Mouse (Mus musculus): Measurements from ENCODE around the gene Cotl1. TPM values are rescaled to one million over a fixed set of nuclear protein-coding genes. Genes with fewer than 3 reads are reported as not detected.

Gene Cotl1
- total RNA-seq, 2 experiments from 2014 or later, result 17.5 to 19.0 TPM

DNA sequence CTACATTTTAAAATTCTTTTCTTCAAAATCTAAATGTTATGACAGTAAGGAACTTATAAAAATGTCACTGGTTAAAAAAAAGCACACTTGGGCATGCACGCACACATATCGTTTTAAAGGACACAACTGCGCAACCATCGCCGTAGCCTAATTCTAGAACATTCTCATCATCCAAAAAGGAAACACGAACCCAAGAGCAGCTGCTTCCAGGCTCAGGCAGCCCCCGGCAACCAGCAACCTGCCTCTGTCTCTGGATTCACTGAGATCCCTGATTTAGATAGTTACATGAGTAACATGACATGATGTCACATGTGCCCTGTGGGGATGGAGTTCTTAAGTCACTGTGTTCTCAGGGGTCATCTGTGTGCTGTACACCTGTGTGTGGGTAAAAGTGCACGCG is 17.1 kb downstream of the Cotl1 start:
- intact Hi-C loops (cut with DNase I), result no loop called here
- DNase-seq, result no peak

DNA sequence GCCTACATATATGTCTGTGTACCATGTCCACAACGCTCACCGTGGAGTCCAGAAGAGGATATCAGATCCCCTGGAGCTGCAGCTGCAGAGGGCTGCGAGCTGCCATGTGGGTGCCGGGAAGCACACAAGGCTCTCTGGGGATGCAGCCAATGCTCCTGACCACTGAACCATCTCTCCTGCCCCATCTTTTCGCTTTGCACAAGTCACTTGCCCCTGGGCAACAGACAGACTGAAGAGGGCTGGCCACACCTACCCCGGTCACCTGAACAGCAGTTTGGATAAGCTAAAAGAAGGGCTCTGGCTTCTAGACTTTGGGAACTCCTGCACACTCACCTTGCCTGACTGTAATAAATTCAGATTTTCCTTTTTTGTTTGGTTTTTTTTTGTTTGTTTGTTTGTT is 18.7 kb downstream of the Cotl1 start:
- intact Hi-C loops (cut with DNase I), result no loop called here
- DNase-seq, result no peak

DNA sequence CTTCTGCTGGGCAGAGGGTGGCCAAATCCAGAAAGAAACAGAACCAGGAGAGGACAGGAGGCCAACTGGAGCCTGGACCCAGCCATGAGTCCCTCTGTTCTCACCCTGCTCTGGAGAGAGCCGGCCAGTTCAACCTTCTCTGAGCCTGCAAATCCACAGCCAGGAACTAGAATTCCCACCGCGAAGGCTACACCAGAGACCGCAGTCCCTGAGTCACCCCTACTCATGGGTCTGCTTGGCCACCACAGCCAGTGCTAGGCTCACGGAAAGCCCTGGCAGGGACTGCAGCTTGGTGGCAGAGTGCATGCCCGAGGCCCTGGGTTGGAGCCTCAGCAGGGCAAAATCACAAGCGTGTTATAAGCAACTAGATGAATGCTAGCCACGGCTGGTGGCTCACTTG is 20.4 kb downstream of the Cotl1 start:
- intact Hi-C loops (cut with DNase I), result no loop called here
- no peak for DNase-seq

DNA sequence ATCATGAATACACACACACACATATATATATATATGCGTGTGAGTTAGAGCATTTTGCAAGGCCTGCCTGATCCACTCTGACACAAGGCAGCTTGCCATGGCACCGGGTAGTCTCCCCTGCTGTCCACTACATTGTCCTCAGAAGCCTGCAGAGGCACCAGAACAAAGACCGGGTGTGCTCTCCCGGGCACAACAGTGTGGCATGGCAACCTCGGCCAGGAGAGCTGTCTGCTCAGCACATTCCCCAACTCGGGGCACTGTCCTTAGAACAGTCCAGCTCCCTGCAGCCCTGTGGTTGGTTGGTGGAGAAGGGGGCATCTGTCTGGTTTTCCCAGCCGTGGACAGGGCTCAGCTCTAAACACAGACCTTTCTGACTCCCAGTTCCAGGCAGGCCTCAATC is 21.0 kb downstream of the Cotl1 start:
- intact Hi-C loops (cut with DNase I), result no loop called here

DNA sequence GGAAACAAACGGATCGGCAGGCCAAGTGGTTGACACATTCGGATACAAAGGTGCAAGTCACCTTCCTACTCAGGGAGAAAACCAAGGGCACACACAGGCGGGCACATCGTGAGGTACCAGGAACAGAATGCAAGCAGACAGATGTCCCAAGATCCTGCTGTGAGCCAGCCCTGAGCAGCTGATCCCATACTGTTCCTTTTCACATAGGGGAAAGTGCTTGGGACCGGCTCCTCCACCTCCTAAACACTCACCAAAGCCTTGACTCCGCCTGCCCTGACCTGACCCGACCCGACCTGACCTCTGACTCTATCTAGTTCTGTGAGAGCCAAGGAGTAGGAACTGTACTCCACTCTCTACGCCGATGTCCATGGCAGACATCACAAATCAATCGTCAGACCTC is 22.9 kb downstream of the Cotl1 start:
- DNase-seq, result no peak
- intact Hi-C loops (cut with DNase I), result no loop called here

More for the DNA sequence above, 21.0 kb downstream of the Cotl1 start:
- DNase-seq, result no peak

DNA sequence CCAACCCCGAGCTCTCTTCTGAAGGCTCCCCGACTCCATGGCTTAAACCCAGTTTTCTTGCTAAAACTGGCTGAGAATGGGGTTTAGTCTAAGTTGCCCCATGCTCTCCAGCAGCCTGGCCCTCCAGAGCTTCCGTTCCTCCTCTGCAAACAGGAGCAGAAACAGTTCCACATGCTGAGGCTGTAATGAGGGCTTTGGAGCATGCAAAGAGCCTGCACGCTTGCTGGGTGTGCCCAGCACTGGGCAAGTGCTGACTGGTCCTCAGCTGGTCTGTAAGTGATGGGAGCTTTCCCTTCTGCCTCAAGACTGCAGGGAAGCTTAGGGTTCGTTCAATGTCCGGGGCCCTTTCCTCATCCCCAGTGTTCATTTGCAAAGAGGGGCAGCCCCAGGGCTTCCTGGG is 24.1 kb downstream of the Cotl1 start:
- intact Hi-C loops (cut with DNase I), result no loop called here
- DNase-seq, result no peak

DNA sequence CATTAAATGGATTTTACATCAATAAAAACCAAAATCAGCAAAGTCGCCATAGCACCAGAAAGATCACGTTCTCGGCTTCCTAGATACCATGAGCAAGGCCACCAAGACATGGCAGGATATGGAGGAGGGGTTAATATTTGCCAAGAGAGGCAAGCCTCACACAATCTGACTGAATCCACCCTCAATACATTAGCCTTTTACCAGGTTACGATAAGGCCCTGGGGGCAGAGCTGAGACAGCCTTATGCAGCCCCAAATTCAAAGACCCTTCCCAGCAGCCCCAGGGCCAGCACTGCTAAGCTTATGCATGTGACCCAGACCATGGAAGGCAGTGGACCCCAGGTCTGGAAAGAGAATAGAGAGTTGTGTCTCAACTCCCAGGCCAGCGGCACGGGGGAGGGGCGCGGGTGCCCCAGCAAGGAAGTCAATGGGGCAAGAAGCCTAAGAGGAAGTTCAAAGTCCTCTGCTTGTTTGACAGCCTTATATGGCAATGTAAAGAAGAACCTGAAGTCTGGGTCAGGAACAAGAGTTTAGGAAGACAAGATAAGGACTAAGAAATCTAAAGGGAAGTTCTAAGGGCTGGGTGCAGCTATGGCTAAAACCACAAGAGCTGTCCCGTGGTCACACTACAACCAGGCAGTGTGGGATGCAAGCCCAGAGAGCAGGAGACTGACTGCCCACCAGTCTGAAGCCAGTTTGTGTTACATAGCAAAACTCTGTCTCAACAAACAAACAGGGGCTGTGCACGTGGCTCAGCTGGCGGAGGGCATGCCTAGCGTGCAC is 27.5 kb downstream of the Cotl1 start:
- DNase-seq, result no peak
- intact Hi-C loops (cut with DNase I), result no loop called here

DNA sequence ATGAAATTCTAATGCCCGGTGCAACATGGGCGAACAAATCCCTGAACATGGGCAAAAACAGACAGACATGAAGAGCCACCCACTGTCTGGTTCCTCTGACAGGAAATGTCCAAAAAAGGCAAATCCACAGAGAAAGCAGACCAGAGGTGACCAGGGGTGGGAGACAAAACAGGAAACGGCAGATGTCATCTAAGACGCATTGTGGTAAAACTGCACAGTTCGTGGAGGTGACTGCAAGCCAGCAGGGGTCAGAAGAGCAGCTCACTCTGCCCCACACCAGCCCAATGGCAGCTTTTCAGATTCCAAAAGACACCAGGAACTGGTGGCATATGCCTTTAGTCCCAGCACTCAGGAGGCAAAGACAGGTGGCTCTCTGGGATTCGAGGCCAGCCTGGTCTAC is 28.4 kb downstream of the Cotl1 start:
- no peak for DNase-seq

DNA sequence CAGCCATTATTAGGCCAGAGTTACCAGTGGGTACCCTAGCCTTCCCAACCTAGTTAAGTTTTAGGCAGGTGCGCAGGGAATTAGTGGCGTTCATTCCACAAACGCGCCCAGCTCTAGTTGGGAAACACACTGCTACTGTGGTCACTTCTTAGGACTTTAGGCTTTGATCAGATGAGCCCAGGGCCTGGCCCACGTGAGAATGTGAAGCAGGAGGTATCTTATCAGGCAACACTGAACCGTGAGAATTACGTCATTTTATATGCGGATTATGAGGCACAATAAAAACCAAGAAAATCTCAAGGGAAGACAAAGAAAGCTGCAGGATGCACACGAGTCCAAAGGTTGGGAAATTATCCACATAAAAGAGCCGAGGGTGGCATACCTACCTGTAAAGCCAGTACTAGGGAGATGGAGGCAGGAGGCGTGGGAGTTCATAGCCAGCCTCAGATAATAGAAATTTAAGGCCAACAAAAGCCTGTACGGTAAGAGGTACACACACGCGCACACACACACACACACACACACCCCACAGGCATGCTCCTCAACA is 29.3 kb downstream of the Cotl1 start:
- no peak for DNase-seq
- intact Hi-C loops (cut with DNase I), result no loop called here

More for the DNA sequence above, 28.4 kb downstream of the Cotl1 start:
- intact Hi-C loops (cut with DNase I), result no loop called here

DNA sequence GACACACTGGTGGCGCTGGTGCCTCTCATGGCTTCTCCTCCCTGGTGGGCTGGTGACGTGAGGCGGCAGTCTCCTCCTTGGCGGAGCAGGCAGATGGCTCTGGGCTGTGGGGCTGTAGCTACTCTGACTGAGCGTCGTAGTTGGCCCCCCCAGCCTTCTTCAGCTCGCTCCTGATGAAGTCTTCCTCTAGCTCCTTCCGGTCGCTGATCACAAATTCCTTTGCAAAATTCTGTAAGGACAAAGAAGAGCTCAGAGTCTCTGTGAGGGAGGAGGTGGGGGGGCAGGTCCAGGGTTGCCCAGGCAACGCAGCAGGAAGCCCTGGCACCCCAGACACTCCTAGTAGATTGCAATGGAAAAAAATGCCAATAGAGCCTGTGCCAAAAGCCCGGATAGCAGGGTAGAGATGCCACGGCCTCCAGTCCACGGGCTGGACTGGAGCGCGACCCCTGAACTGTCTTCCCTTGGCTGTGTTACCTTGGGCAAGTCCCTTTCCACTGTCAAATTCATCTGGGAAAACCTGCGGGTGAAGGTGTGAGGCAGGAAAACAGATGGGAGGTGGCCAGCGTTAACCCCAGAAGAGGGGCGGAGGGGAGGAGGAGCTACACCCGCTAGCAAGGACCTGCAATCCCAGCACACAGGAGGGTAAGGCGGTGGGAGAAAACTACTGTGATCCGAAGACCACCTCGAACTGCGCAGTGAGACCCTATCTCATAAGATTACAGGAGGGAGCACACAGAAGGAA is 30.0 kb downstream of the Cotl1 start:
- intact Hi-C loops (cut with DNase I), result no loop called here

DNA sequence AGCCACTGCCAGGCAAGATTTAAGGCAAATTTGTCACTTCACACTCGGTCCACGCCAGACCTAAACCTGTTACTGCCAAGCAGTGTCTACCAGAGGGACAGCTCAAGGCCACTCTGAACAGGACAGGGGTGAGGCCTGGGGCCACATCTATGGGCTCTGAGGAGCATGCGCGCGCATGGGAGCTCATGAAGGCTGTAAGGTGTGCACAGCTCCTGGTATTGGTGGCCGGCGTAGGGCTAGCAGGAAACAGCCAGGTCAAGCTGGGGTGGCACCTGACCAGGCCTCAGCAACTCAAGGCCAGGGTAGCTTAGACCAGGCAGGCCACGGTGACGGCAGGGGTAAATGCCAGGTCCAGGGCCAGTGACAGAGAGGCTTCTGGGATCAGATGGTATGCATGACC is 30.7 kb downstream of the Cotl1 start:
- intact Hi-C loops (cut with DNase I), result no loop called here
- no peak for DNase-seq

More for the DNA sequence above, 30.0 kb downstream of the Cotl1 start:
- no peak for DNase-seq

DNA sequence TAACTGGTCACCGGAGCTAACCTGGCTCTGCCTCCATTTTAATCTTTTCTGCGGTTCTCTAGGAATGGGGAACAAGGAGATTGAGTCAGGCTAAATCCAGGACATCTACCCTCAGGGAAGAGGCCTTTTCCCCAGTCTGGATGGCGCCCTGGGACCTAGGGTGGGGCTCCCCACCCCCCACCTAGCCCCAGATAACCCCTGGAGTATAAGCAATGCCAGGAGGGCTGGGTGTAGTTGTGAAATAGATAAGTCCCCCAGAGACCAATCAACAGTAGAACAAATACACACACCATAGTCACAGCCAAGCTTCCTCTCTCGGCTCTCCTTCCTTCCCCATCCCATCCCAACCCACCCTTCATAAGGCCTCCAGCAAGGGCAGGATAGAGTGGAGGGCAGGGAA is 32.7 kb downstream of the Cotl1 start:
- no peak for DNase-seq
- intact Hi-C loops (cut with DNase I), result no loop called here

DNA sequence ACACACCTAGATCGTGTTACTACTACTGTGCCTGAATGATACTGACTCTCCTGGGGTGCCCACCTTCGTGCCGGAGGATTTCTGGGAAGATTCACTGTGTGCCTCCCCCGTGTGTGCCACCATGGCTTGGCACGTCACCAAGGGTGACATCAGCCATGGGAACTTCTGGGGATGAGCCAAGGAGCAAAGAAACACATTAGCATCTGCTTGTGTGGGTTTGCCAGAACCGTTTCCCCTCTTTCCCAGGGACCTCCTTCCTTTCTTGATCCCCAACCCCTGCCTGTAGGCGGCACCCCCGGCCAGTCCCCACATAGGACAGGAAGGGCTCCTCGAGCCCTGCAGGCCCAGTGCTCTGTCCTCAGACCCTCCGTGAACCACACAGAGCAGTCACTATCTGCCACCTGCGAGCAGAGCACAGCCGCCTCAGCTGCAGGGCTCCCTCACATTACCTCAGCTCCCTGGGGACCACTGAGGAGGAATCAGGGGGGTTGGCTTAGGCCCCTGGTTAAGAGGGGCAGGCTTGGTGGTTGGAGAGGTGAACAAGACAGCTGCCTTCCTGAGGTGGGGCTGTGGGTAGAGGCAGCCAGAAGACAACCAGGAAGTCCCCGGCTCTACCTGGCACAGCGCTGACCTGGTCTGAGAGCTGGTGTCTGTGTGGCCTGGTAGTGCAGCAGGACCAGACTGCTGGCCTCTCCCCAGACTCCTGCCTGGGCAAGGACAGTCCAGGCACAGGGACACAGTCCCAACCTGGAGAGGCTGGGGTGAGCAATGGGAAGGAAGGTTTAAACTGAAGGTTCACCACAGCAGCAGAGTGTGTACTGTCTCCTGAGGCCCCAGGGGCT is 33.7 kb downstream of the Cotl1 start:
- intact Hi-C loops (cut with DNase I), result no loop called here
- no peak for DNase-seq

DNA sequence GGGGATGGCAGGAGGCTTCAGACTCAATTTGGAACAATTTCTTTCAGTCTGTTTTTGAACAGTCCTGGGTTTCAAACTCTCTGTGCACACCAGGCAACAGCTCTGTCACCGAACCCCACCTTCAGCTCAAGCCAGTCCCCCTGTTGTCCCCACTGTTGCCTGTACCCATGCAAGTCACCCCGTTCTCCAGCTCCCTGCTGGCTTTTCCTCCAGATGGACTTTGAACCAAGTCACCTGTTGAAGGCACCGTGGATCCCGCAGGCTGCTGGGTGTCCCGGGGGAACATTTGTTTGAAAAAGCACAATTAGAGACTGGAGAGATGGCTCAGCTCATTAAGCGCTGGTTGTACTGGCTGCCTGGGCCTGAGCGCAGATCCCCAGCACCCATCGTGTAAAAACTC is 35.1 kb downstream of the Cotl1 start:
- intact Hi-C loops (cut with DNase I), result no loop called here
- no peak for DNase-seq

DNA sequence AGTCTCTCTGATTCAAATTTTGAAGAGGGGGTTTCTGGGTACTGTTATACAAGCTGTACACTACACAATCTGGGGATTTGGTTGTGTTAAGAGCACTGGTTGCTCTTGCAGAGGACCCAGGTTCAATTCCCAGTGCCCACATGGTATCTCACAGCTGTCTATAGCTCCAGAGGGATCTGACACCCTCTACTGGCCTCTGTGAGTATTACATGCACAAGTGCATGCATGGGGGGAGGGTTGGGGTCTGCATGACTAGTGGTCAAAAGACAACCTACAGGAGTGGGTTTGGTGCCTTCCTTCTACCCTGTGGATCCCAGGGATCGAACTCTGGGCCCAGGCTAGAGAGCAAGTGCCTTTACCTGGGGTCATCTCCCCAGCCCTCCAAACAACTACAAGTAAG is 37.8 kb downstream of the Cotl1 start:
- no peak for DNase-seq
- intact Hi-C loops (cut with DNase I), result no loop called here

DNA sequence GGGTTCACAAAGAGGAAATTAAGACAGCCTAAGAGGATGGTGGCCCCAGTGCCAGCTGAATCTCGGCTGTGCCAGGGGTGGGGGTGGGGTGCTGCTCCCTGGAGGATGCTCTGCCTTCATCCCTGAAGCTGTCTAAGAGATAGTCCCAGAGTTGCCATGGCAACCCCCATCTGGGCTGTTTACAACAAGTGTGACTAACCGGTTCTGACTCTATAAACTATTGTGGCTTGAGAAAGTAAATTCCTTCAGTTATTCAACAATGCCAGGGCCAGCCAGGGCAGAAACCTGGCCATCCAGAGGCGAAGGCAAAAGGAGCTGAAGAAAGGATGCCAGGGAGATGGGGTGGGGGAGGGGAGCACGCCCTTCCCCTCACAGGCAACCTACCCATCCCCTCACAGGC is 39.2 kb downstream of the Cotl1 start:
- no peak for DNase-seq
- intact Hi-C loops (cut with DNase I), result no loop called here

DNA sequence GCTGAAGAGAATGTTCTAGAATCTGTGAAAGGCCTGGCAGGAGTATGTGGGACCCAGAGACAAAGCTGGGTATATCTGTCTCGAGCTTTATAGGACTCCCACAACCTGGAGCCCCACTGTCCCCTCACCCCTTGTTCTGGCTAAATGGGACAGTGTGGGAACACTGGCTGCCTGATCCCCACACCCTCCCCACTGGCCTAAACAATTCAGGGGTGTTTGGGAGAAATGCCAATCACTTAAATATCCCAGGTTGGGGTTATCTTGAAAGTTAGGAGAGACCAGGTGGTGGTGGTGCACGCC is 41.4 kb downstream of the Cotl1 start:
- no peak for DNase-seq
- intact Hi-C loops (cut with DNase I), result no loop called here

DNA sequence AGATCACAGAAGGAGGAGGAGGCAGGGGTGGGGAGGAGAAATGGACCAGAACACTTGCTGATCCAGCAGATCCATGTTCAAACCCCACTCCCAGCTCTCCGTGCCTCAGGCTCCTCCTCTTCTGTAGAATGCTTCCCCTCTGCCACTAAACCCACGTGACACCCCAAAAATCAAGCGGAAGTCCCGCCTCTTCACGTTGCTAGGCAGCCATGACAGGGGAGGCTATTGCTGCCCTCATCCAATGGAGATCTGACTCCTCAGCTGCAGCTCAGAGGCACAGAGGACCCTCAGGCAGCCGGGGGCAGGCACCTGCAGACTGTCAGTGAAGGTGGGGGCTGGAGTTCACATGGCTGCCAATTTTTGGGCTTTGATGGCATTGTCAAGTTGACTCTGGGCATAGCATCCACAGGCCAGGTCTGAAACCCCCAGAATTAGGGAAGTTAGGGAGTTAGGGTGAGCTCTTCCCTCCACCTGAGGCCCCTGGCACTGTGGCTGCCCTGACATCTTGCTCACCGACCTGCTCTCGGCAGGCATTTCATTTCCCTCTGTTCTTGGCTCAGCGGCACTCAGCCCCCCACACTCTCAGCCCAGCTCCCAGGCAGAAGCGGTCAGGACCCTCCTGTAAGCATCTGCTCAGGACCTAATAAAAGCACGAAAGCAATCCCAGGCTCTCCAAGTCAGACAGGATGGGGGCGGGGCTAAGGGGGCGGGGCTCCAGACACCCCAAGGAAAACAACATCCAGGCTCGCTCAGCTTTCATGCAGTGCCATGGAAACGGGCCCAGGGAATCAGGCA is 42.0 kb downstream of the Cotl1 start:
- intact Hi-C loops (cut with DNase I), result no loop called here
- DNase-seq, result peak in 1 of 2 experiments; percentile 53

DNA sequence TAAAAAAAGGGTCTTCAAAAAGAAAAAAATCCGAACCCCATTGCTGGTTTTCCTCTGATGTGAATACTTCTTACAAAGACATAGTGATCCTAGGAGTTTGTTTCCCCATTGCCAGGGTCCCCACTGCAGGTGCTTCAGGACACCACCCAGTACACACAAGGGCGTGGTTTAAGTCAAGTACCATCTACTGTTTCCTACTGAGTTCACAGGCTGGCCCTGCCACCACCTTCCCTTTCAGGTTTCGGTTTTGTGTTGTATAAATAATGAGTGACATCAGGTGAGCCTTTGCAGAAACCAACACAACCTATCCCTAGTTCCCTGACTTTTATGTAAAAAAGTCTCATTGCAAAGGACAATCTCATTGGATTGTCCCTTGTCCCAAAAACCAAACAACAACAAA is 44.7 kb downstream of the Cotl1 start:
- intact Hi-C loops (cut with DNase I), result no loop called here
- DNase-seq, result no peak

DNA sequence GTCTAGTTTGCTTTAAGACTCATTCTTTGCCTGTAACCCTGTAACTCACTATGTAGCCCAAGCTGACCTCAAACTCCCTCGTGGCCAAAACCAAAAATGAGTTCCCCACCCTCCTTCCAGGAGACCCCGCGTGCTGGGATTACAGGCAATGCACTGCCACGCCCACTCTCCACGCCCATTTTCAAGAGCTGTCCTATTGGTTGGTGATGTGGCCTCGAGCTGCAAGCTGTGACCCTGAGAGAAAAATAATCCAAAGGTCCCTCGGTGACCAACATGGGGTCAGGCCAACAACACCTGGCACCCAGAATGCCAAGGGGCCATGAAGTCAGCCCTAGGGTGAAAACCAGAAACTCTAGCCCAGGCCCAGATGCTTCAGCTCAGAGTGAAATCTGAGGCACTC is 45.7 kb downstream of the Cotl1 start:
- intact Hi-C loops (cut with DNase I), result no loop called here
- DNase-seq, result no peak
